Mouse (Mus musculus) liver, postnatal 0 days (tissue): ENCODE data around the gene Gm20388. TPM values are rescaled to one million over a fixed set of nuclear protein-coding genes. Genes with fewer than 3 reads are reported as not detected.
"Not testable (repeated sequence)": the region's sequence is repeated elsewhere in the genome, so short reads cannot be mapped to it uniquely, and the experiment has no call there.

Experiments
- ATAC-seq: fragments of 200-750 bp; cut with Nextera tagmentation; 2 replicates; pipeline ENCODE4 v1.8.0; 2017; ENCODE audit warnings: mild to moderate bottlenecking, moderate library complexity
- DNase-seq: peaks from one replicate; pipeline ENCODE4 v3.0.0-alpha.2; 2016
- H3K27ac ChIP-seq: fragments of 300-500 bp; sonication (generic); 2 replicates; pipeline ENCODE4 v1.5.1; 2014; ENCODE audit warnings: antibody characterized with exemption, moderate library complexity, mild to moderate bottlenecking, low read depth
- H3K27me3 ChIP-seq: fragments of 300-500 bp; sonication (generic); 2 replicates; pipeline ENCODE4 v1.6.1; 2014; ENCODE audit warnings: low read length, control low read depth, mixed read lengths; ENCODE audit not compliant: insufficient read depth
- H3K36me3 ChIP-seq: fragments of 300-500 bp; sonication (generic); replicated peaks from 2 replicates; pipeline ENCODE4 v1.6.1; 2014; ENCODE audit warnings: mild to moderate bottlenecking, control low read depth, low read length, moderate library complexity, mixed read lengths; ENCODE audit not compliant: insufficient read depth
- H3K4me1 ChIP-seq: fragments of 300-500 bp; sonication (generic); 2 replicates; pipeline ENCODE4 v1.6.1; 2014; ENCODE audit warnings: antibody characterized with exemption, mild to moderate bottlenecking, control low read depth; ENCODE audit not compliant: insufficient read depth
- H3K4me2 ChIP-seq: fragments of 300-500 bp; sonication (generic); 2 replicates; pipeline ENCODE4 v1.6.1; 2014; ENCODE audit warnings: low read depth, mild to moderate bottlenecking, low read length, moderate library complexity, mixed read lengths
- H3K4me3 ChIP-seq: fragments of 300-500 bp; sonication (generic); 2 replicates; pipeline ENCODE4 v1.5.1; 2014; ENCODE audit warnings: low read depth, low read length
- H3K9ac ChIP-seq: fragments of 300-500 bp; sonication (generic); replicated peaks from 2 replicates; pipeline ENCODE4 v1.6.1; 2014; ENCODE audit warnings: mild to moderate bottlenecking, moderate library complexity
- H3K9me3 ChIP-seq: fragments of 300-500 bp; sonication (generic); 2 replicates; pipeline ENCODE4 v1.6.1; 2016; ENCODE audit warnings: mild to moderate bottlenecking, control low read depth, low read length, mixed read lengths
- CTCF ChIP-seq: sonication (generic); IDR thresholded peaks from 2 replicates; pipeline ENCODE4 v1.5.1; 2016; ENCODE audit warnings: antibody characterized with exemption, low read depth
- EP300 ChIP-seq: IDR thresholded peaks from 2 replicates; pipeline ENCODE4 v1.6.1; 2016; ENCODE audit warnings: antibody characterized with exemption, low read depth, mild to moderate bottlenecking
- WGBS: fragments of 180-500 bp; shearing (Covaris S2); extraction: QIAGEN DNeasy Blood & Tissue Kit; methylation state at CpG from one replicate; pipeline ENCODE4 v1.1.7; 2014; ENCODE audit not compliant: insufficient replicate concordance; 5-methylcytosine and 5-hydroxymethylcytosine counted together
- polyA plus RNA-seq: library from polyadenylated mRNA; unstranded; fragments of >200 nt; fragmentation: Nextera tagmentation; extraction: Ambion mirVana; gene quantifications from 2 replicates; pipeline ENCODE4 v1.2.1, GENCODE M21; 2015

Gm20388 gene
- polyA plus RNA-seq, 1 experiment from 2014 or later: not detected

- WGBS: 71% methylated on average over 5 of the region's 5 CpGs
- Histone ChIP-seq H3K4me2 (no peak overlapping the region), H3K36me3 (no peaks in the 10 kb centered on the region), H3K27ac (no peak overlapping the region), H3K4me3 (no peak overlapping the region), H3K9me3 (no peaks in the 10 kb centered on the region), H3K27me3 (peaks cover 35% of the 10 kb centered on the region), H3K9ac (no peak overlapping the region), H3K4me1 (peaks cover 5% of the 10 kb centered on the region; the same call in 1 of the 2 replicates)
- DNase-seq (no peak), ATAC-seq (no peak)
- TF ChIP-seq CTCF: no peak
Observed at GRCm38 (mm10) chr8:121132961-121133513, 1222.4 kb downstream of the Gm20388 start.

GRCm38 (mm10) chr8:121134102-121134501 lies 1223.5 kb downstream of the Gm20388 start:
- Histone ChIP-seq H3K4me2 (no peak overlapping the region), H3K27me3 (peaks cover 24% of the 10 kb centered on the region), H3K4me1 (no peaks in the 10 kb centered on the region), H3K9me3 (no peaks in the 10 kb centered on the region), H3K27ac (no peak overlapping the region), H3K4me3 (no peak overlapping the region), H3K36me3 (no peaks in the 10 kb centered on the region), H3K9ac (no peak overlapping the region)
- 73% methylated on average over 10 of the region's 10 CpGs for WGBS
- TF ChIP-seq CTCF (no peak), EP300 (no peak)
- DNase-seq (no peak), ATAC-seq (no peak)

- Histone ChIP-seq H3K9ac (no peak overlapping the region), H3K9me3 (no peaks in the 10 kb centered on the region), H3K27me3 (peaks cover 20% of the 10 kb centered on the region), H3K4me1 (no peaks in the 10 kb centered on the region), H3K36me3 (no peaks in the 10 kb centered on the region), H3K27ac (no peak overlapping the region), H3K4me2 (no peak overlapping the region), H3K4me3 (no peak overlapping the region)
- ATAC-seq (no peak), DNase-seq (no peak)
- WGBS: 73% methylated on average over 11 of the region's 11 CpGs
- TF ChIP-seq CTCF: no peak
- no peak for TF ChIP-seq EP300
Observed at GRCm38 (mm10) chr8:121134512-121134911, 1223.9 kb downstream of the Gm20388 start.

GRCm38 (mm10) chr8:121136856-121137255 lies 1226.2 kb downstream of the Gm20388 start:
- Histone ChIP-seq H3K4me2 (no peak overlapping the region), H3K4me1 (no peaks in the 10 kb centered on the region), H3K9me3 (no peaks in the 10 kb centered on the region), H3K27me3 (0 out of 2 replicates have a peak, but pooled peaks cover 3% of the 10 kb centered on the region), H3K4me3 (no peak overlapping the region), H3K27ac (no peak overlapping the region), H3K9ac (no peak overlapping the region), H3K36me3 (no peaks in the 10 kb centered on the region)
- DNase-seq (no peak), ATAC-seq (no peak)
- 87% methylated on average over 6 of the region's 6 CpGs for WGBS
- no peak for TF ChIP-seq EP300
- TF ChIP-seq CTCF: no peak

- H3K36me3 ChIP-seq, H3K9me3 ChIP-seq, H3K4me3 ChIP-seq, DNase-seq, ATAC-seq, H3K27ac ChIP-seq, H3K4me2 ChIP-seq, H3K4me1 ChIP-seq, H3K9ac ChIP-seq: not testable (repeated sequence)
- peaks cover 11% of the 10 kb centered on the region; the same call in 1 of the 2 replicates for H3K27me3 ChIP-seq
- 38% methylated on average over 4 of the region's 6 CpGs for WGBS
Observed at GRCm38 (mm10) chr8:121145457-121146134, 1235.0 kb downstream of the Gm20388 start.

- no peak for TF ChIP-seq EP300
- TF ChIP-seq CTCF: no peak
- Histone ChIP-seq H3K4me2 (no peak overlapping the region), H3K4me3 (no peak overlapping the region), H3K4me1 (no peaks in the 10 kb centered on the region), H3K9ac (no peak overlapping the region), H3K9me3 (no peaks in the 10 kb centered on the region), H3K27ac (no peak overlapping the region), H3K36me3 (no peaks in the 10 kb centered on the region), H3K27me3 (0 out of 2 replicates have a peak, but pooled peaks cover 3% of the 10 kb centered on the region)
- ATAC-seq (no peak), DNase-seq (no peak)
- 9% methylated on average over 8 of the region's 8 CpGs for WGBS
Observed at GRCm38 (mm10) chr8:121148573-121149083, 1238.0 kb downstream of the Gm20388 start.
